Mouse (Mus musculus): ENCODE measurements around the gene Zfp534.
A peak's percentile ranks its signal among the peaks of the same experiment; 100 is the strongest.
"Not testable (repeated sequence)": the region's sequence is repeated elsewhere in the genome, so short reads cannot be mapped to it uniquely, and the experiment has no call there.

Zfp534 gene

DNA sequence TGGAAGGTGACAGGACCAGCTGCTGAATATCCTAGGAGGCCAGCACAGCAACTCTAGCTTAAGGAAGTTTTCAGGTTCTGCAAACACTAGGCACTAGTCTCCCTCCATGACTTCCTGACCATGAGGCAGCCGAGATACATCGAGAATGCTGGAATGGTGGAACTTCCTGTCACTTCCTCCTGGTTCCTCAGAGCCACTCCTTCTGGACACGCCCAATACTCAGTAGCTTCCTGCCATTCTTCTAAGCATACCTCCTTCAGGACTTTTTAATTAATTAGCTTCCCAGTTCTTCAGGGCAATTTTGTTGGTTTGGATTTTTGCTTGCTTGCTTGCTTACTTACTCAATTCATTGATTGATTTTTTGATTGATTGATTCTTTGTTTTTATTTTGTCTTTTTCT, at the start of gene Zfp534:
Gene Zfp534 (minus strand): TSS at position 101 of the 400 bp plus-strand sequence.
- not testable (repeated sequence) for DNase-seq (ENCODE audit: low spot score)

GRCm38 (mm10) chr4:147746255-147746654, 43.9 kb upstream of the Zfp534 start:
- not testable (repeated sequence) for DNase-seq (ENCODE audit: low spot score)

DNA sequence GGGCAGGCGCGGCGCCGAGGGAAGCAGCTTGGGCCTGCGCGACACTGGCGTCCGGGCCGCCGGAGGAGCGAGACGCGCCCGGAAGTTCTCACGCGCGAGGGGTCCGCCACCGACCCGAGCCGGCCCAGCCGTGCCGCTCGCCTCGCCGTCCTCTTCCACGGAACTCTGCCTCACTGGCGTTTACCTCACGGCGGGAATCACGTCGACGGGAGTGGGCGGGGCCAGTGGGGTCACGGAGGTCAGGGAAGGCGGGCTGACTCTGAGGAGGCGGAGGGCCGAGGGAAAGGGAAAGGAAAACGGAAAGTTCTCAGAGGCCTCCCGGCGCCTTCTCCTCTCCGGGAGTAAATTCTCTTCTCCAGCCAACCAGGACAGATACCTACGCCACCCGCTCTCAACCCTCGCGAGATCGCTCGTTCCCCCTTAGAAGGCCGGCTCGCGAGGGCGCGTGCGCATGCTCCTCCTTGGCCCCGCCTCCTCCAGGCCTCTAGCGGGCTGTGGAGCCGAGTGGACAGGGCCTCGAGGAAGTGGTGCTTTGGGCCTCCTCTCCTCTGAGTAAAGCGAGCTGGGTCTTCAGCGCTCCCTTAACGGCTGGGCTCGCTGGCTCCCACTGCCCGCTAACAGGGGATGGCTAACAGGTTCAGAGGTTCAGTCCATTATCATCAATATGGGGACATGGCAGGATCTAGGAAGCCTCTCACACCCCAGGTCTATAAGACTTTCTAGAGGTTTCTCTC, 36.5 kb upstream of the Zfp534 start:
- peak; percentile 51 for DNase-seq (ENCODE audit: low spot score)

- DNase-seq (ENCODE audit: low spot score) = not testable (repeated sequence)
Measured at GRCm38 (mm10) chr4:147655245-147655644, 47.1 kb downstream of the Zfp534 start.

DNA sequence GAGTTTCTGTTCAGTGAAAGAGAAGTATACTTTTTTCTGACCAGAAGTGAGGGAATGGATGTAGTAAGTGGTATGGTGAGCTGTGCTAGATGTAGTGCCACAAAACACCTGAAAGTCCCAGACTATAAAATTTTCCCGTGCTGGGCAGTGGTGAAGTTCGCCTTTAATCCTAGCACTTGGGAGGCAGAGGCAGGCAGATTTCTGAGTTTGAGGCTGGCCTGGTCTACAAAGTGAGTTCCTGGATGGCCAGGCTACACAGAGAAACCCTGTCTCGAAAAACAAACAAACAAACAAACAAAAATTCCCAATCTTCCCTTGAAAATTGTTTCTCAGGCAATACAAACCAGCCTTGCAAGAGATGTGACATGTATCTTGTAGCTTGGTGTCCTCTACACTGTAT, 54.9 kb downstream of the Zfp534 start:
- DNase-seq (ENCODE audit: low spot score) = not testable (repeated sequence)

- not testable (repeated sequence) for DNase-seq (ENCODE audit: low spot score)
Measured at GRCm38 (mm10) chr4:147642413-147642812, 59.9 kb downstream of the Zfp534 start, which contains the start of gene Zfp979. TSS of gene Zfp979 (minus strand) at chr4:147642513.

DNA sequence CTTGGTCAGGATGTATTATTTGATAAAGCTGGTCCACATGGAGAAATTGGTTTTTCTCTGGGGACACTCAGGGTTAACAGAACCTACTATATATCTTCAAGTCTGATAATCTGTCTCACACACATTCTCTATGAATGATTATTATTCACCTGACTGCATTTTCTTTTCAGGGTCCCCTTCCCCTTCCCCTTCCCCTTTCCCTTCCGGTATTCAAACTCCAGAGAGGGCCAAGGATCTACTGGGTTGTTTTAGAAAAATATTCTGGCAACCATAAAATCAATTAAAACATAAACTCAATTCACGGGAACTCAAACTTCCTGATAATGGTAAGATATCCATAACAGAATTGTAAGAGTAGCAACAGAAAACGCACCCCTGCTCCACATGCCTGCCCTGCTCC, 60.4 kb downstream of the Zfp534 start:
- not testable (repeated sequence) for DNase-seq (ENCODE audit: low spot score)

GRCm38 (mm10) chr4:147633818-147634262, 68.5 kb downstream of the Zfp534 start:
- not testable (repeated sequence) for DNase-seq (ENCODE audit: low spot score)
